In the genomic region with DNA sequence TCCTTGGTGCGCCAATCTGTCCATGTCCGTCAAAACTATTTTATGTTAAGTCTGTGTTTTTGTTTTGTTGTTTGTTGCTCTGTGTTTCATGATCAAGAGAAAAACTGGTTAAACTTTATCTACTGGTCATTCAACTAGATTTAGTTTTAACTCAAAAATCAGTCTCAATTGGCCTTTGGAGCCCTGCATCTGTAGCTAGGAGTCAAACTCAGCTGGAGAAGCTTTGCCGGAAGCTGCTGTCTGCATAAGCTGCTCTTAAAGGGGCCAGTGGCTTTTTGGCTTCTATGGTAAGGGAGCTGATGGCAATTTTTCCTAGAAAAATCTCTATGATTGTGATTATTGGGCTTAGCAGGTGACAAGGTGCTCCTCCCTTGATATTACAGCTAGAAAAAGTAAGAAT, we compare ENCODE assay signal across 32 mouse cellular contexts. TPM values are rescaled to one million over a fixed set of nuclear protein-coding genes. Genes with fewer than 3 reads are reported as not detected.
DNase-seq lines count a peak whose midpoint lies in the region; ATAC-seq and TF ChIP-seq lines count a peak whose summit lies in the region.
"Had no signal": no experiment of that assay in that cellular context is flagged by ENCODE, and none has a peak within 500 bp of the region (broad histone marks: within the 10 kb centered on the region; RNA-seq: fewer than 3 reads in every experiment).

No protein-coding gene starts in this region.

- H3K4me3 ChIP-seq in kidney, adult 2 months (ENCODE audit: insufficient read depth, low read depth, low read length): no peak overlapping the region
- no peak overlapping the region for H3K4me3 ChIP-seq in kidney, embryonic 14.5 days (ENCODE audit: low read length)
- H3K4me3 ChIP-seq: embryonic facial prominence, embryonic 10.5 days; embryonic facial prominence, embryonic 13.5 days; erythroblast, embryonic 14.5 days; forebrain, embryonic 13.5 days; heart, adult 2 months; heart, embryonic 10.5 days; heart, embryonic 13.5 days; hindbrain, embryonic 12.5 days; hindbrain, embryonic 15.5 days had no signal

- no peak for TF ChIP-seq CTCF in kidney, adult 2 months (conservative IDR thresholded peaks at IDR 0.05; ENCODE audit: insufficient read depth, insufficient read length, low read depth, low read length)

- 0 out of 2 replicates have a peak, but pooled peaks cover 2% of the 10 kb centered on the region for H3K4me1 ChIP-seq in kidney, adult 2 months (ENCODE audit: control insufficient read depth, insufficient read depth, low read length)
- H3K4me1 ChIP-seq in kidney, embryonic 14.5 days (ENCODE audit: control insufficient read depth, insufficient read depth, low read length): no peaks in the 10 kb centered on the region
- H3K4me1 ChIP-seq: embryonic facial prominence, embryonic 10.5 days; embryonic facial prominence, embryonic 13.5 days; forebrain, embryonic 13.5 days; heart, embryonic 10.5 days; heart, embryonic 13.5 days; hindbrain, embryonic 12.5 days; hindbrain, embryonic 15.5 days had no signal

- no peak overlapping the region for H3K4me2 ChIP-seq in kidney, embryonic 14.5 days (replicated peaks; ENCODE audit: low read depth, low read length)
- H3K4me2 ChIP-seq: embryonic facial prominence, embryonic 13.5 days; forebrain, embryonic 13.5 days; heart, embryonic 13.5 days; hindbrain, embryonic 12.5 days; hindbrain, embryonic 15.5 days had no signal

- no peak for TF ChIP-seq POLR2A in kidney, adult 2 months (IDR thresholded peaks at IDR 0.05; ENCODE audit: low read depth, low read length)

- H3K36me3 ChIP-seq in kidney, adult 2 months (ENCODE audit: control insufficient read depth, insufficient read depth, low read length): no peaks in the 10 kb centered on the region
- peaks cover 11% of the 10 kb centered on the region; the same call in 1 of the 2 replicates for H3K36me3 ChIP-seq in kidney, embryonic 14.5 days (ENCODE audit: control insufficient read depth, insufficient read depth, low read length)

- no peaks in the 10 kb centered on the region for H3K9me3 ChIP-seq in kidney, embryonic 14.5 days (ENCODE audit: control insufficient read depth, low read length)
- H3K9me3 ChIP-seq: embryonic facial prominence, embryonic 10.5 days; embryonic facial prominence, embryonic 13.5 days; forebrain, embryonic 13.5 days; heart, embryonic 10.5 days; heart, embryonic 13.5 days; hindbrain, embryonic 12.5 days; hindbrain, embryonic 15.5 days had no signal

- H3K9ac ChIP-seq in kidney, embryonic 14.5 days (ENCODE audit: low read depth, low read length): no peak overlapping the region
- H3K9ac ChIP-seq: embryonic facial prominence, embryonic 13.5 days; forebrain, embryonic 13.5 days; heart, embryonic 13.5 days; hindbrain, embryonic 12.5 days; hindbrain, embryonic 15.5 days had no signal

- WGBS in kidney, adult 2 months: 44% methylated on average over 3 of the region's 3 CpGs
- WGBS in kidney, embryonic 14.5 days: 88% methylated on average over 3 of the region's 3 CpGs

- H3K27ac ChIP-seq in kidney, adult 2 months (ENCODE audit: insufficient read depth, low read depth, low read length): peak overlapping the region; percentile 91
- no peak overlapping the region for H3K27ac ChIP-seq in kidney, embryonic 14.5 days (ENCODE audit: low read depth, low read length)
- H3K27ac ChIP-seq: embryonic facial prominence, embryonic 10.5 days; embryonic facial prominence, embryonic 13.5 days; forebrain, embryonic 13.5 days; heart, adult 2 months; heart, embryonic 10.5 days; heart, embryonic 13.5 days; hindbrain, embryonic 12.5 days; hindbrain, embryonic 15.5 days had no signal

- peak; percentile 82 for DNase-seq in kidney, adult 2 months
- peak; percentile 83 for DNase-seq in kidney, adult 9 months
- peak; percentile 49 for DNase-seq in kidney, postnatal 14 days
- no peak for DNase-seq in adrenal gland, postnatal 4 days (ENCODE audit: low spot score in 2 of 2)
- no peak for DNase-seq in frontal cortex, postnatal 36 days (ENCODE audit: low spot score in 2 of 2)
- DNase-seq: adrenal gland, adult 2 months; adrenal gland, postnatal 14 days; cerebellum, adult 11-12 months; cerebellum, adult 8-10 months; cerebellum, postnatal 10 days; cerebellum, postnatal 36 days; embryo, embryonic 11 days; gastrocnemius, postnatal 25 days; heart, adult 2 months; heart, postnatal 14 days had no signal

- no peaks in the 10 kb centered on the region for H3K27me3 ChIP-seq in kidney, adult 2 months (replicated peaks; ENCODE audit: control insufficient read depth, insufficient read depth, low read length)
- H3K27me3 ChIP-seq in kidney, embryonic 14.5 days (ENCODE audit: control insufficient read depth, insufficient read depth, low read length): no peaks in the 10 kb centered on the region
- H3K27me3 ChIP-seq: embryonic facial prominence, embryonic 13.5 days; forebrain, embryonic 13.5 days; heart, embryonic 13.5 days; hindbrain, embryonic 12.5 days; hindbrain, embryonic 15.5 days had no signal

- ATAC-seq in kidney, embryonic 14.5 days (ENCODE audit: low FRiP score, low TSS enrichment): no peak
- ATAC-seq: CD4-positive, CD25-positive, alpha-beta regulatory T cell, adult 4 months; forebrain, embryonic 13.5 days; forebrain, embryonic 16.5 days had no signal

RNA-seq across cellular contexts. Expression of gene Appl1, which starts 36.1 kb away (rescaled TPM):
- 3.7 and 5.4 TPM in 2 replicates for polyA plus RNA-seq in kidney, adult 2 months (2012; rRNA removed)
- polyA plus RNA-seq in kidney, embryonic 14.5 days (2014; fragmentation: Nextera tagmentation; extraction: Ambion mirVana): 48.8 and 55.6 TPM in 2 replicates
- total RNA-seq in adrenal gland, postnatal 4 days (2021): 10 to 100 TPM; 40.5 to 44.4 TPM

RNA-seq across cellular contexts. Expression of gene Asb14, which starts 40.5 kb away (rescaled TPM):
- 0.12 and 0.81 TPM in 2 replicates for polyA plus RNA-seq in kidney, adult 2 months (2012; rRNA removed)
- 0.13 and 0.26 TPM in 2 replicates for polyA plus RNA-seq in kidney, embryonic 14.5 days (2014; fragmentation: Nextera tagmentation; extraction: Ambion mirVana)
- under 1 TPM; 0.20 to 0.79 TPM for total RNA-seq in adrenal gland, postnatal 4 days (2021)
- total RNA-seq: adrenal gland, adult 2 months; adrenal gland, postnatal 14 days; hematopoietic stem cell, adult 5-6 weeks; MEL had no signal
- polyA plus RNA-seq: adrenal gland, adult 2 months; brain, embryonic 14.5 days; C2C12; embryonic facial prominence, embryonic 10.5 days; embryonic facial prominence, embryonic 13.5 days; erythroblast, embryonic 14.5 days; forebrain, embryonic 13.5 days; hindbrain, embryonic 12.5 days had no signal

RNA-seq across cellular contexts. Expression of gene Hesx1, which starts 59.3 kb away (rescaled TPM):
- 0.12 and 0.19 TPM in 2 replicates for polyA plus RNA-seq in kidney, adult 2 months (2012; rRNA removed)
- polyA plus RNA-seq in kidney, embryonic 14.5 days (2014; fragmentation: Nextera tagmentation; extraction: Ambion mirVana): 0.99 and 1.4 TPM in 2 replicates
- under 1 TPM; 0.42 to 0.73 TPM for total RNA-seq in adrenal gland, postnatal 4 days (2021)
- total RNA-seq: adrenal gland, adult 2 months; adrenal gland, postnatal 14 days; gastrocnemius, adult 8-10 months; gastrocnemius, postnatal 25 days; heart, adult 2 months; heart, postnatal 14 days; hematopoietic stem cell, adult 5-6 weeks; MEL had no signal
- polyA plus RNA-seq: adrenal gland, adult 2 months; C2C12; cortical plate, adult 2 months; forebrain, embryonic 13.5 days; forebrain, embryonic 16.5 days; heart, adult 2 months; hindbrain, embryonic 12.5 days had no signal

Comparison
In these comparisons a context has a peak if more than half of its experiments do, and no peak if none do; other contexts are left out.
1. DNase-seq: peak in kidney, adult 2 months (single experiment), kidney, adult 9 months (single experiment) and kidney, postnatal 14 days (single experiment); none in adrenal gland, postnatal 4 days (0 of 2) and frontal cortex, postnatal 36 days (0 of 2).